Mouse (Mus musculus) limb, embryonic 15.5 days (tissue): ENCODE data around the gene Olfr464. TPM values are rescaled to one million over a fixed set of nuclear protein-coding genes. Genes with fewer than 3 reads are reported as not detected.

ENCODE experiments used
- polyA plus RNA-seq: library from polyadenylated mRNA; unstranded; fragments of >200 nt; fragmentation: Nextera tagmentation; extraction: Ambion mirVana; gene quantifications from 2 replicates; pipeline ENCODE4 v1.2.1, GENCODE M21; 2015

Olfr464 gene
- polyA plus RNA-seq, 1 experiment from 2014 or later: not detected

Other genes starting within 250 kb of the Olfr464 start
- gene Supt4a, start 183.4 kb downstream of the Olfr464 start, polyA plus RNA-seq: 135 and 155 TPM in 2 replicates
- 1.4 and 1.5 TPM in 2 replicates for gene Tspoap1, start 160.4 kb downstream of the Olfr464 start, polyA plus RNA-seq
- 1.1 and 1.5 TPM in 2 replicates for gene Mpo, start 127.4 kb downstream of the Olfr464 start, polyA plus RNA-seq
- 0.11 and 0.12 TPM in 2 replicates for gene Lpo, start 92.7 kb downstream of the Olfr464 start, polyA plus RNA-seq
- gene Mks1, start 67.8 kb downstream of the Olfr464 start, polyA plus RNA-seq: 15.5 and 16.8 TPM in 2 replicates
- gene Epx, start 45.4 kb downstream of the Olfr464 start, polyA plus RNA-seq: 0.10 and 0.29 TPM in 2 replicates
- not detected in 2 replicates for gene Olfr462, start 28.7 kb downstream of the Olfr464 start, polyA plus RNA-seq
- gene Olfr463, start 23.6 kb downstream of the Olfr464 start, polyA plus RNA-seq: not detected in 2 replicates
- 14.8 and 17.0 TPM in 2 replicates for gene Dynll2, start 66.6 kb upstream of the Olfr464 start, polyA plus RNA-seq
- gene Srsf1, start 126.4 kb upstream of the Olfr464 start, polyA plus RNA-seq: 208 and 244 TPM in 2 replicates
- 31.9 and 35.6 TPM in 2 replicates for gene Vezf1, start 147.3 kb upstream of the Olfr464 start, polyA plus RNA-seq
- gene Cuedc1, start 177.1 kb upstream of the Olfr464 start, polyA plus RNA-seq: 28.1 and 32.1 TPM in 2 replicates